Comparison of ENCODE assay signal across 22 mouse cellular contexts in the genomic region with DNA sequence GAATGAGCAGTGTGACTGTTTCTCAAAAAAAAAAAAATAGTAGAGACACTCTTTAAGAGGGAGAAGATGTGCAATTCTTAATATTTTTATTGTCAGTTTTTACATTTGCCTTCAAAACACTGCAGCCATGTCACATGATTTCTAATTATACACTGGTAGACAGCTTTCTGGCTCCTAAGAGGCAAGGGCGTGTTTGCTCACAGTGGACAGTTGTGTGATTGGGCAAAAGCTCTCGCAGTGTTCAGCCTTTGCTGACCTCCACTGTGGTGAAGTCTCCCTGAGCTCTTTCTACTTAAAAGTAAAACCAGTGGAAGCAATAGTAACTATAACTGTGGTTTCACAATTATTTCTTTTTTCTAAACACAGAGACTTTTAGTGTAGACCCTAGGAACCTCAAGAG.
DNase-seq lines count a peak whose midpoint lies in the region; ATAC-seq and TF ChIP-seq lines count a peak whose summit lies in the region.
"Had no signal": no experiment of that assay in that cellular context is flagged by ENCODE, and none has a peak within 500 bp of the region (broad histone marks: within the 10 kb centered on the region; RNA-seq: fewer than 3 reads in every experiment).

No protein-coding gene starts in this region.

- TF ChIP-seq CTCF in liver, adult 2 months (IDR thresholded peaks at IDR 0.05; ENCODE audit: low read depth, low read length): no peak
- no peak for TF ChIP-seq CTCF in liver, postnatal 0 days (IDR thresholded peaks at IDR 0.05; ENCODE audit: low read depth)

- no peak for TF ChIP-seq EP300 in liver, postnatal 0 days (IDR thresholded peaks at IDR 0.05; ENCODE audit: low read depth)

- TF ChIP-seq POLR2A in liver, adult 2 months (IDR thresholded peaks at IDR 0.05; ENCODE audit: extremely low read depth, insufficient read depth, low read length): no peak

- WGBS in heart, embryonic 12.5 days: 66% methylated on average over 2 of the region's 2 CpGs
- 51% methylated on average over 2 of the region's 2 CpGs for WGBS in liver, adult 2 months
- WGBS in liver, postnatal 0 days (ENCODE audit: insufficient replicate concordance): 76% methylated on average over 2 of the region's 2 CpGs

- intact Hi-C loops in heart, postnatal 25 days (cut with DNase I): no loop called here

- no peak overlapping the region for H3K9ac ChIP-seq in heart, embryonic 12.5 days
- H3K9ac ChIP-seq in liver, adult 2 months (ENCODE audit: low read depth, low read length): no peak overlapping the region
- H3K9ac ChIP-seq in liver, postnatal 0 days (replicated peaks): no peak overlapping the region
- H3K9ac ChIP-seq: forebrain, embryonic 13.5 days; hindbrain, embryonic 12.5 days; hindbrain, embryonic 15.5 days had no signal

- H3K36me3 ChIP-seq in heart, embryonic 12.5 days: peaks cover 11% of the 10 kb centered on the region
- H3K36me3 ChIP-seq in liver, adult 2 months (ENCODE audit: control insufficient read depth, insufficient read depth, low read length): no peaks in the 10 kb centered on the region
- no peaks in the 10 kb centered on the region for H3K36me3 ChIP-seq in liver, postnatal 0 days (replicated peaks; ENCODE audit: insufficient read depth, low read length)
- H3K36me3 ChIP-seq: hindbrain, embryonic 12.5 days; hindbrain, embryonic 15.5 days had no signal

- no peaks in the 10 kb centered on the region for H3K4me1 ChIP-seq in heart, embryonic 12.5 days (replicated peaks)
- no peaks in the 10 kb centered on the region for H3K4me1 ChIP-seq in liver, adult 2 months (ENCODE audit: control insufficient read depth, insufficient read depth, low read length)
- H3K4me1 ChIP-seq in liver, postnatal 0 days (ENCODE audit: insufficient read depth): no peaks in the 10 kb centered on the region
- H3K4me1 ChIP-seq: forebrain, embryonic 13.5 days; hindbrain, embryonic 12.5 days; hindbrain, embryonic 15.5 days had no signal

- H3K79me2 ChIP-seq in liver, adult 2 months (ENCODE audit: control insufficient read depth, insufficient read depth, low read length): no peaks in the 10 kb centered on the region

- no peak overlapping the region for H3K27ac ChIP-seq in heart, embryonic 12.5 days (ENCODE audit: poor library complexity, severe bottlenecking)
- no peak overlapping the region for H3K27ac ChIP-seq in liver, adult 2 months (replicated peaks; ENCODE audit: insufficient read depth, low read depth, low read length)
- H3K27ac ChIP-seq in liver, postnatal 0 days (ENCODE audit: low read depth): no peak overlapping the region
- H3K27ac ChIP-seq: forebrain, embryonic 10.5 days; forebrain, embryonic 13.5 days; hindbrain, embryonic 12.5 days; hindbrain, embryonic 15.5 days had no signal

- H3K9me3 ChIP-seq in heart, embryonic 12.5 days (replicated peaks): 0 out of 2 replicates have a peak, but pooled peaks cover 4% of the 10 kb centered on the region
- H3K9me3 ChIP-seq in liver, postnatal 0 days (ENCODE audit: low read length): no peaks in the 10 kb centered on the region
- H3K9me3 ChIP-seq: forebrain, embryonic 10.5 days; forebrain, embryonic 13.5 days; hindbrain, embryonic 12.5 days; hindbrain, embryonic 15.5 days had no signal

- H3K27me3 ChIP-seq in heart, embryonic 12.5 days (replicated peaks): no peaks in the 10 kb centered on the region
- H3K27me3 ChIP-seq in liver, adult 2 months (ENCODE audit: control insufficient read depth, insufficient read depth, low read length): no peaks in the 10 kb centered on the region
- H3K27me3 ChIP-seq in liver, postnatal 0 days (ENCODE audit: insufficient read depth, low read length): no peaks in the 10 kb centered on the region
- H3K27me3 ChIP-seq: forebrain, embryonic 13.5 days; hindbrain, embryonic 12.5 days; hindbrain, embryonic 15.5 days had no signal

- peak; percentile 88 for DNase-seq in heart, adult 11 months
- peak; percentile 2 to 4 for DNase-seq in heart, adult 9 months (ENCODE audit: low spot score in 2 of 2)
- DNase-seq in heart, postnatal 25 days (ENCODE audit: low spot score): no peak
- DNase-seq in liver, adult 2 months (ENCODE audit: extremely low read depth, low read depth, low spot score): peak; percentile 16
- no peak for DNase-seq in liver, postnatal 0 days
- peak; percentile 20 for DNase-seq in heart, postnatal 4 days
- no peak for DNase-seq in layer of hippocampus, adult 9-11 months
- DNase-seq: adrenal gland, postnatal 25 days; cerebellum, adult 18-20 months; cerebellum, adult 9-10 months; cerebellum, postnatal 14 days; gastrocnemius, postnatal 10 days; gastrocnemius, postnatal 36 days; kidney, adult 2 months had no signal

- no peak overlapping the region for H3K4me2 ChIP-seq in heart, embryonic 12.5 days
- no peak overlapping the region for H3K4me2 ChIP-seq in liver, postnatal 0 days (ENCODE audit: low read depth, low read length)
- H3K4me2 ChIP-seq: forebrain, embryonic 13.5 days; hindbrain, embryonic 12.5 days; hindbrain, embryonic 15.5 days had no signal

- H3K4me3 ChIP-seq in heart, embryonic 12.5 days: no peak overlapping the region
- no peak overlapping the region for H3K4me3 ChIP-seq in liver, adult 2 months (ENCODE audit: insufficient read depth, low read depth, low read length)
- no peak overlapping the region for H3K4me3 ChIP-seq in liver, postnatal 0 days (ENCODE audit: low read depth, low read length)
- H3K4me3 ChIP-seq: forebrain, embryonic 10.5 days; forebrain, embryonic 13.5 days; hindbrain, embryonic 12.5 days; hindbrain, embryonic 15.5 days had no signal

- ATAC-seq in heart, embryonic 12.5 days (ENCODE audit: insufficient number of reproducible peaks, low FRiP score): no peak
- no peak for ATAC-seq in liver, postnatal 0 days
- ATAC-seq: CD4-positive, CD25-positive, alpha-beta regulatory T cell, adult 4 months; forebrain, embryonic 13.5 days; forebrain, embryonic 16.5 days; intestine, postnatal 0 days had no signal

Comparison
In these comparisons a context has a peak if more than half of its experiments do, and no peak if none do; other contexts are left out.
1. DNase-seq: peak in heart, adult 11 months (single experiment), heart, adult 9 months (2 of 2), liver, adult 2 months (single experiment) and heart, postnatal 4 days (single experiment); none in heart, postnatal 25 days (single experiment), liver, postnatal 0 days (single experiment) and layer of hippocampus, adult 9-11 months (single experiment).